Mouse (Mus musculus) retina, embryonic 14.5 days (tissue): ENCODE data around the gene 9930111J21Rik2.
"Not testable (repeated sequence)": the region's sequence is repeated elsewhere in the genome, so short reads cannot be mapped to it uniquely, and the experiment has no call there.

Experiments used
- DNase-seq: peaks from one replicate; pipeline ENCODE4 v3.0.0-alpha.2; 2015; ENCODE audit warnings: low spot score

Gene 9930111J21Rik2

GRCm38 (mm10) chr11:48974686-48975085 lies 76.4 kb downstream of the 9930111J21Rik2 start:
- DNase-seq: not testable (repeated sequence)
